In the genomic region with DNA sequence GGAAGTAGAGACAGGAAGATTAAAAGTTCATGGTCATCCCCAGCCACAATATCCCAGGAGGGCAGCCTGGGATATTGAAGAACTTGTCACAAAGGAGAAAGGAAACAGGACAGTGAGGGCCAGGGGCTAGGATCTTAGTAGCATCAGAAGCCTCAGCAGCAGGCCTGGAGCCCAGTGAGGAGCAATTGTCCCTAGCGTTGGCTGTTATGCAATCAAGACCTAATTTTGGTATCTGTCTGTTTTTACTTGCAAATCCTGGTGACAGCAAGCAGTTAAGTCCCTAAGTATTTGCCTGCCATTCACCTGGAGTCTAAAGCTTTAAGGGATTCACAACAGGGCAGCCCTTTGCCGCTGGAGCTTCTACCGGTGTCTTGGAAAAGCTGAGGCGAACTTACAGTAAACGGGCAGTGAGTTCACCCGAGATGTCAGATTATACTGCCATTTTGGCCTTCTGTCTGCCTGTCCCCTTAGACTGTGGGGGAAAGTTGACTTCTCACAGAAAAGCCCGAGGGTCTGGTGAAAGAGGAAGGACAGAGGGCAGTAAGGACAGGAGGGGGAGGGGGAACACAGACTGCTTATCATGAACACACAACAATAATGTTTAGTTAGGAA, we compare ENCODE assay signal across 18 mouse cellular contexts.
"Had no signal": no experiment of that assay in that cellular context is flagged by ENCODE, and none has a peak within 500 bp of the region (broad histone marks: within the 10 kb centered on the region; RNA-seq: fewer than 3 reads in every experiment).

No protein-coding gene starts in this region.

- H3K9ac ChIP-seq: liver, embryonic 13.5 days; midbrain, embryonic 12.5 days; neural tube, embryonic 13.5 days had no signal

- H3K27ac ChIP-seq: kidney, postnatal 0 days; liver, embryonic 13.5 days; midbrain, embryonic 12.5 days; neural tube, embryonic 13.5 days; stomach, postnatal 0 days had no signal

- H3K4me3 ChIP-seq: liver, embryonic 13.5 days; midbrain, embryonic 12.5 days; myocyte; neural tube, embryonic 13.5 days had no signal

- H3K27me3 ChIP-seq: liver, embryonic 13.5 days; midbrain, embryonic 12.5 days; neural tube, embryonic 13.5 days had no signal

- ATAC-seq: midbrain, embryonic 16.5 days had no signal

- DNase-seq: kidney, adult 2 months; kidney, postnatal 25 days; liver, embryonic 13.5 days; lung, adult 2 months; lung, postnatal 14 days; lung, postnatal 4 days; right cerebral cortex, adult 18-20 months; right cerebral cortex, postnatal 14 days; right cerebral cortex, postnatal 4 days; thymus, adult 2 months; thymus, postnatal 14 days; thymus, postnatal 4 days had no signal

- H3K9me3 ChIP-seq: midbrain, embryonic 12.5 days; neural tube, embryonic 13.5 days had no signal

- H3K36me3 ChIP-seq: liver, embryonic 13.5 days; midbrain, embryonic 12.5 days; neural tube, embryonic 13.5 days had no signal

- H3K4me1 ChIP-seq: liver, embryonic 13.5 days; midbrain, embryonic 12.5 days; neural tube, embryonic 13.5 days had no signal

- H3K4me2 ChIP-seq: liver, embryonic 13.5 days; midbrain, embryonic 12.5 days; neural tube, embryonic 13.5 days had no signal
